Mouse (Mus musculus) 3T3-L1 (cell line): ENCODE measurements at regions not wholly inside any gene's neighbourhood (a gene's known extent, or its start where the extent isn't known, plus 50 kb on each side); places are given as distances from the start of the nearest gene placed in this dataset.

Experiments used
- DNase-seq: peaks from one replicate; pipeline ENCODE4 v3.0.0-alpha.2; 2015; ENCODE audit warnings: low read depth, low spot score

DNA sequence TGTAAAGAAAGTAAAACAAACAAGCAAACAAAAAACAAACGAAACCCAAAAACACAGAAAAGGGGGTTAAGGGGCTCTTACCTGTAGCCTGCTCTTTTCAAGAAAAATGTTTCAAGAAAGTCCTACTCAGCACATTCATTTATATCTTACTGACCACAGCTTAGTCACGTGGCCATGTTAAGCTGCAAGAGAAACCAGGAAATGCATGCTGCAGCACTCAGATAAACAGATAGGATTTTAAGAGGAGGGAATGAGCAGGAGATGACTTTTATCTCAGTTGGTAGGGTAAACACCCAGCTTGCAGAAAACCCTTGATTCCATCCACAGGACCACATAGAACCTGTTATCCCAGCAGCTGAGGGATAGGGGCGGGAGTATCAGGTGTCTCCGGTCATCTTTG lies 62.9 kb upstream of the Sfmbt2 start:
- DNase-seq = peak; percentile 21

DNA sequence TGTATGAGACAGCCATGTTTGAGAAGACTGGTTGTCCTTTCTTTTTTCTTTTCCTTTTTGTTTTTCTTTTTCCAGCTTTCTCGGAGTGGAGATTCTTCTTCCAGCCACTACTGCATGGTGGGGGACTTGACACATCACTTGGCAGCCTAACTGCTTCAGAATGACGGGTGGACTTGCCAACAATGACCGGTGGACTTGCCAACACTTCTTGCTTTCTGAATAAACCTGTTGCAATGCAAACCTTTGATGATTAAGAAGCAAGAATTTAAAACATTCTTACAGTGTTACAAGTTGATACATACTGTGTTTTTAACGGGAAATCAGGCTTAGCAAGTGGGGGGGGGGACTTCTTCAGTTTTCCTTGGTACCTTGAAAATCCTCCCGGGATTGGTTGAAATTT lies 60.7 kb upstream of the Sfmbt2 start:
- peak; percentile 58 for DNase-seq

DNA sequence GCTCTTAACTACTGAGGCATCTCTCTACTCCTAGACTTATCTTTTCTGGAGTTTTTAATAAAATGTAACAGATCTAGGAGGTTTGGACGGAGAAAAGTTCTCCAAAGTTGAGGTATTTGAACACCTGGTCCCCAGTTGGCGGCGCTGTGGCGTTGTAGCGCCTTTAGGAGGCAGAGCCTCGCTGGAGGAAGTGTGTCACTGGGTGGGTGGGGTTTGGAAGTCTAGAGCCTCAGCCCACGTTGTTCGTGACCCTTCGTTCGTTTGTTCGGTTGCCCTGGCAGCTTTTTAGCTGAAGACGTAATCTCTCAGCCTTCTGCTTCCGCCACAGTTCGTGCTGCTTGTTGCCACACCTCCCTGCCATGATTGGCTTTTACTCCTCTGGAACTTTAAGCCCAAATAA lies 58.6 kb upstream of the Sfmbt2 start:
- DNase-seq = no peak

DNA sequence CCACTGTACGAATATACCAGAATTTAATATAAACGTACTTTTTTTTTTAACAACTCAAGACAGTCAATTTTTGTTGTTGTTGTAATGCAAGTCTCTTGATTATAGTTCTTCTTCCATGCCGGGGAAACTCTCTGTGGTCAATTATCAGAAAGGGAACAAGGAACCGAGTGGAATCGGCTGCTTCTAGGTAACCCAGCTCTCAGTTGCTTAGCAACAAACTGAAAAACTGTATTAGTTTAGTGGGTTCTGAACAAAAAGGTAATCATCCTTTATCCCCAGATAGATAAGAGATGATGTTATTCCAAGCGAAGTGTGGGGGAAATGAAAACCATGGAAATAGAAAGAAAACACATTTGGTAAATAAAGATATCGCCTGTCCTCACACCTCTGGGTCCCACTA lies 57.9 kb upstream of the Sfmbt2 start:
- no peak for DNase-seq

DNA sequence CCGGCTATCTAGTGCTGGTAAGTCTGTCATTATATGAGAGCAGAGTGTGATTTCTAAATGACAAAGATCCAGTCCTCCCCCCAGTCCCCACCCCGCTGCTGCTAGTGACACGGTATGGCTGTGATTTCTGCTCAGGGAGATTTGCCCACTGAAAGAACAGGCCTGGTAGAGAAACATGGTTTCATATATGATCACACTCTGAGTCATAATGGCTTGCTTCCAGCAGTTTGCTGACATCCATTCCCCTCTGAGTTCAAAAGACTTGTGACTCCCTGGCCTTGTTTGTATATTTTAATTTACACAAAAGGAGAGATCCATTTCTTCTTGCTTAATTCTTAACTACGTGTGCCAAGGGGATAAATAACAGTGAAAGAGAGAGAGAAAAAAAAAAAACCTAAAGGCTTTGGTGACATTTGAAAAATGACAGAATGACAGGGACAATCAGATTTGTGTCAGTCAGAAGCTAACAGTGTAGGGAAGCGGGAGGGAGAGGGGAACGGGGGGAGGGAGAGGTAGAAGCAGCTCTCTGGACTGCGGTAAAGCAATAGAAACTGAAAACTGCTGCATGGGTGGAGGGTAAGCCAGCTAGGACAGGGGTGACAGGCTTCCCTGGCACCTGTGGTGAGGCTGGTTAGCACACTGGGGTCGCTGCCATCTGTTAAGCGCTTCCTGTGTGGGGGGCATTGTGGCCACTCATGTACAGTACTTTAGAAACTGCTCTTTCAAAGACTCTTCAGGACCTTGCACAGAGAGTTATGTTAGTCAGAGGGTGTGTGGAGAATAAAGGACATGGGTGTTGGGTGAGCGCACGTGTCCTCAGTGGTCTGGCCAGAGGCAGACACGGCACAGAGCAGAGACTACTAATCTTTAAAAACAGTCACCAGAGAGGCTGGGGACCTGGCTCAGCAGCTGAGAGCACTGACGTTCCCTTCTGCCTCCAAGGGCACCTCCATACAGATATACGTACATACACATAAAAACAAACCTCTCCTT lies 55.8 kb upstream of the Sfmbt2 start:
- peak; percentile 89 for DNase-seq

DNA sequence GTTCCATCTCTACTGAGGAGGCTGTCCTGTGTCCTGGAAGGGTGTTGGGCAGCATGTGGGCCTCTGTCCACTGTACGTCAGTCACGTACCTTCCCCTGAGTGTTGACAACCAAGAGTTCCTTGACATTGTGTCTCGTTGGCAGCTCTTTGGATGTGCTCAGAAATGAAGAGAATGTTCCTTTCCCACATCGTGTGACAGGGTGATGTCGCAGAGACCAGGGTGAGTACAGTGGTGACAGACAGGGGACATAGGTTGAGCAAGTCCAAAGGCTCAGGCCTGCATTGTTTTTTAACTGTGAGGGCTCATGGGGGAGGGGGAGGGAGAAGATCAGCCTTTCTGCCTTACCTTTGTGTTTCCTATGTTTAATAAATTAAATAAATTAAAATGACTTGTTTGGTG lies 54.0 kb upstream of the Sfmbt2 start:
- no peak for DNase-seq

DNA sequence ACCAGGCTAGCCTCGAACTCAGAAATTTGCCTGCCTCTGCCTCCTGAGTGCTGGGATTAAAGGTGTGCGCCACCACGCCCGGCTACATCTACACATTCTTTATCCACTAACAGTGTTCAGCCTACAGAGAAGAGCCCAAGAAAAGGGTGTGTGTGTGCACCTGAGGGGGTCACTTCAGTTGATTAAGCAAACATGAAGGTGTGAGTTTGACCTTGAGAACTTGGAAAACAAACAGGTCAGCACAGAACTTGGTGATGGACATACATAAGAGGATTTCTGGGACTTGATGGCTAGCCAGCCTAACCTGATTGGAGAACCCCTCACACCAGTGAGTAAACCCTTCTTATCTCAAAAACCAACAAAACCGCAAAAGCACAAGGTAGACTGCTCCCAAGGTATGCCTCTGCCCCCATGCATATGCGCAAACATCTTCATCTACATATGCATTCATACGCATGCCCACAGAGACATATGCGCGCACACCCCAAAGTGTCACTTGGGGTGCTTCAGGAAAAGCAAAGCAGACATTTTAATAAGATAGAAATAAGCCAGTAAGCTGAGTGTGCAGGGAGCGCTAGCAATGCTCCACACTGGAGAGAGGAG lies 52.0 kb upstream of the Sfmbt2 start:
- DNase-seq = no peak
